Mouse (Mus musculus) right cerebral cortex, adult 2 months (tissue): Measurements from ENCODE around the gene Clic1.
"Not testable (repeated sequence)": the region's sequence is repeated elsewhere in the genome, so short reads cannot be mapped to it uniquely, and the experiment has no call there.

ENCODE experiments used
- DNase-seq, 2 experiments: peaks; one replicate each; pipeline ENCODE4 v3.0.0; 2021 to 2022; ENCODE audit warnings: low spot score in 2 of 2

Clic1 gene

DNA sequence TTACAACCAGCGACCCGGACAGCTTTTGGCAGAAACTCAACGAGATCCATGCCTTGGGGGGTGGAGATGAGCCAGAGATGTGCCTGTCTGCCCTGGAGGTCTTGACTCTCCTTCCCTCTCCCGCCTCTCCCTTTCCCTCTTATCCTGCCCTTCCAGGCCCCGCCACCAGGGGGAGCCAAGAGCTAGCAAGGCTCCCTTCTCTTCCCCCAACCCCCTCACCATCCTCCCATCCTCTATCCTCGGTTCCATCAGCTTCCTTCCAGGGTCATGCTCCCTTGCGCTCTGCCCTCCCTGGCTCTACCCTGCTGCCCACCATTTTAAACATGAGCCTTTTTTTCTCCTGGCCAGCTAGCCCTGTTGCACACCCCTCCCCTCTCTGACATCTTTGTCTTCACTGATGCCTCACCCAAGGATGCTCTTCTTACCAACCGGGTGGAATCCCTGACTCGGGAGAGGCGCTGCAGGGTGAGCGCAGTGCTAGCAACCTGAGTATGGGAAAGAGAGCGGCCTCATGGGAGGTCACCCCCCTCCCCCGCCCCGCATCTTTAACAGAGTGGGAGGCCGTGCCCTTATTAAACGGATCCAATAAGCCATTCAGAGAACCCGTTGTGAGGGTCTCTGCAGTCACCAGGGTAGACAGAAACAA, 28.5 kb upstream of the Clic1 start:
- DNase-seq: peak; percentile 88 to 91

GRCm38 (mm10) chr17:35021842-35022477, 27.8 kb upstream of the Clic1 start:
- no peak for DNase-seq

GRCm38 (mm10) chr17:35022541-35023060, 27.2 kb upstream of the Clic1 start:
- no peak for DNase-seq

- no peak for DNase-seq
Measured at GRCm38 (mm10) chr17:35023221-35023620, 26.5 kb upstream of the Clic1 start.

GRCm38 (mm10) chr17:35023756-35024155, 26.0 kb upstream of the Clic1 start:
- DNase-seq: no peak

GRCm38 (mm10) chr17:35024261-35024660, 25.5 kb upstream of the Clic1 start:
- DNase-seq: no peak

DNA sequence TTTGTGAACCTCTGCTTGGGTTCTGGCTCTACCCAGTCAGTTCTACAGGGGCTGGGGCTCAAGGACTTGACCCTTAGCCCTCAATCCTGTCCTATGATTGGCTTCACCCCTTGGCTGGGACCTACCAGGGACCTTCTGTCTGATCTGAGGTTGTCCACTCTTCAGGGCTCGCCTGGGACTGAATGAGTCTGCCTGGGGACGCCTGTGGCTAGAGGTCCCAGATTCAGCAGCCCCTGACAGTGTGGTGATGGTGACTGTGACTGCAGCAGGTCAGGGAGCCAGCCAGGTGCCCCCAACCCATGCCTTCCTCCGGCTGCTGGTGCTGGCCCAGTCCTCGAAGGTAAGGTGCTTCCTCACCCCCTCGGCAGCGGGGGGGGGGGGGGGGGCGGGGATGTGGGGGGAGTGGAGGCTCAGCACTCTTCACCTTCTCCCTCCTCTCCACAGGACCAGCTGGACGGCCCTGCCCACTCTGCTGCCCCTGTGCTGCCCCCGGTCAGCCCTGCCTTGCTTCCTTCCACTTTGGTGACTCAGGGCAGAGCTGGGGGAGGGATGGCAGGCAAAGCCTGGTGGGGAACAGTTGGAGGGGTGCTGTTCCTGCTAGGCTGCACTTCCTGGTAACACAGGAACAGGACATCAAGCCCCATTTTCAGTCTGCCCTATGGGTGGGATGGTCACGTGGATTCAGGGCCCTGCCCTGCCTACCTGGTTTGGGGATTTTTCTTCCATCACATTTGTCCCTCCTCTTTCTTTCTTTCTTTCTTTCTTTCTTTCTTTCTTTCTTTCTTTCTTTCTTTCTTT, 24.9 kb upstream of the Clic1 start:
- DNase-seq: no peak

GRCm38 (mm10) chr17:35026206-35026605, 23.6 kb upstream of the Clic1 start:
- DNase-seq: no peak

DNA sequence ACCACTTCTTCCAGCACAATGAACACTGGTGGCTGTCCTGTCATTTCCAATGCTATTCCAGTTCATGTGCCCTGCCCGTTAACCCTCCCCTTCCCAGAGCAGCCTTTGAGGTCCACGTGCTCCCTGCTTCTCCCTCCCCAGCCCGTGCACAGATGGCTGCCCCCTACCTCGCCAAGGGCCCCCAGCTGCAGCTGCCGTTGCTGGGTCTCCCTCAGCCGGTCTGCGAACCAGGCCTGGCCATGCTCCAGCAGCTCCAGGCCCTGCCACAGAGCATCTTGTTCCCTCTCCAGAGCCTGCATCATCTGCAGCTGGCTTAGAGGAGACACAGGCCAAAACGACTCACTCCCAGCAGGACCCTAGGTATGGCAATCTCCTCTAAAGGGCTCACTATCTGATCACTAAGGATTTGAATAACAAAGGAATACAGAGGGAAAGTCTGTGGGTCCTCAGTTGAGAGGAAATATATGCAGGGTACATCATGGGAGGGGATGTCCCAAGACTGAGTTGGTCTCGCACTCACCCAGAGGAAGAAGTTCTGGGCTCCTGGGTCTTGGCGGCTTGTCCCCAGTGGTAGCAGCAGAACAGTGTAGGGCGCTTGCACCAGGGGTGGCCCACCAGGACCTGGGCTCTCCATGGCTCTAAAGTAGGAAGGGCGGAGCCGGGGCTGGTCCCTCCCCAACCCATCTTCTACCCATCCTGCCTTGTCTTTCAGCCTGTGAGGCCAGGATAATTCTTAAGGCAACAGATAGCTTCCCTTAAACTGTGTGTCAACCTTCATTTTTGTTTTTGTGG, 22.3 kb upstream of the Clic1 start, which contains the start of gene Sapcd1:
Gene Sapcd1 (minus strand): TSS at position 740 of the 792 bp plus-strand sequence.
- no peak for DNase-seq

DNA sequence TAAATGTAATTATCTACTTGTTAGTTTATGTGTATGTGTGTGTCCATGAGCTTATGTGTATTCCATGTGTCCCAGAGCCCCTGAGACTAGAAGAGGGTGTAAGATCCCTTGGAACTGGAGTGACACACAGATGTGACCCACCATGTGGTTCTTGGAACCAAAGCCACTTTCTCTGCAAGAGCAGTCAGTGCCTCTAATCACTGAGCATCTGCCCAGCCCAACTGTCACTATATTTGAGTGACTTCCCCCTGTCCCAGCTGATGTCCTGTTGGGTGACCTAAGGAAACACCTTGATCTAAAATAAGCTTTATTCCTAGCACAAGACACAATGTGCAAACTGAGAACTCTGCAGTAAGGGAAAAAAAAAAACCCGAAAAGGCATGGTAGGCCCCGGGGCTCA, 21.5 kb upstream of the Clic1 start:
- DNase-seq: no peak

DNA sequence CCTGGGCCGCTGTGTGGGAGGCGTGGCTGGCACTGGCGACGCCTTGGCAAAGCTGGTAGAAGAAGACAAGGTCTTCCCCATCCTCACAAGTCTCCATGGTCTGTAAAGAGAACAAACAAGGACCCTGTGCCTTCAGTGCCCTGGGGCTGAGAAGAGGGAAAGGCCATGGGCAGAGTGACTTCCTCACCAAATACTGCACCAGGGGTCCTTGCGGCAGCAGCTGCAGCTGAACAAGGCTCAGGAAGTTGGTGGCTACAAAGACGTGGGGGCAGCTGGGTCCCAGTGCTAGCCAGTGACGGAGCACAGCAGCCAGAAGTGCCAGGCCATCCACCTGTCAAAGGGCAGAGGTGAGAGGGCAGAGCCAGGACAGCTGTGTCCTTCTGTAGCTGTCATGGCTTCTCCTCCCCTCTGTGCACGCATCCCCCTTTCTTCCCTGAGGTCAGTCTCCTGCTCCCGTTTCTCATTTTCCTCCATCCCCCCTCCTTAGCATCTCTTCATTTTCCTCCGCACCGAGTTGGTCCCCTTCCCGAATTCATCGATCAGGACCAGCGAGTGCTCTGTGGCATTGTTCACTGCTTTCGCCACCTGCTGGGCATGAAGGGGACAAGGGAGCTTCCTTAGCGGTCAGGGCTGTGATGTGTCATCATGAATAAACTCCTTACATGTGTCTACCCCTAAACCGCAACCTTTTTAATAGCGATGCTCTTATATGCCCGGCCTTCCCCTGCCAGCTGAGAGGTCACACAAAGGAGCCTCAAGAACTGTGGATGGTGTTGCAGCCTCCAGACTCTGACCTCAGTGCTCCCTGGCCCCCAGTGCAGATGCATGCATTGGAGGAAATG, 19.9 kb upstream of the Clic1 start:
- no peak for DNase-seq

DNA sequence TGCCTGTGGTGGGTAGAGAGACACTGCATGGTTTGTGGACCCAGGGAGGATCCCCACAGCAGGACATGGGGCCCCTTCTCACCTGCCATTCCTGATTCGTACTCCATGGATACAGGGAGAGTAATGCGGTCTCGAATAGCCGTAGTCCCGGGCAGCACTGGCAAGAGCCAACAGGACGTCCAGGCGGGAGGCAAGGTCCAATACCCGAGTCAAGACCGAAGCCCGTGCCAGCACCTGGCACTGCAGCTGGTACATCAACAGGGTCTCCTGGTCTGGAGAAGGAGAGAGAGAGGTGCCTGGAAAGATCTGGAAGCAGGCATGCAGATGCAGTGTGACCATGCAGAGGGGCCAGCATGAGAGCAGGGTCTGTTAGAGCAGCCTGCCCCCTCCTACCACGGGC, 18.5 kb upstream of the Clic1 start:
- no peak for DNase-seq

- DNase-seq: no peak
Measured at GRCm38 (mm10) chr17:35031880-35032279, 17.9 kb upstream of the Clic1 start.

DNA sequence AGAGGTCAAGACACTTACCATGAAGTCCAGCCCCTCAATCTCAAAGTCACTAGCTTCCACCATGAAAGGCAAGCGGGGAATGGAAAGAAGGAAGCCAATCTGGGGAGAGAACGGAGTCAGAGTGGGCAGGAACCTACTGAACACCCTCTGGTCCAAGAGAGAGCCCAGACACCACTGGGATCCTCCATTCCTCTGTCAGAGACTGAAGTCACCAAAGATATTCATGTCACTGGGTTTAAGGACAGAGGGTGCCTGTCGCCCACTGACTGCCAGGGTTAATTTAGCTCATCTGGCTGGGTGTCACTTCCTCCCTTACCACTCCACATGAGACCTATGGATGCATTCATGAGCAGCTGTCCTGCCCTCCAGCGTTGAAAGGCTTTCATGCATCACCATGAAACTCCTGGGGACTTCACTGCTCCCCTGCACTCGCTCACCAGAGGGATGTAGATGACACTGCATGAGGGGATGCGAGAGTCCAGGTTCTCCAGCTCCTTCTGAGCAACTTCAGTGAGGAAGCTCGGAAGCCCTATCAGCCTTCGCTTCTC, 17.4 kb upstream of the Clic1 start:
- DNase-seq: no peak

DNA sequence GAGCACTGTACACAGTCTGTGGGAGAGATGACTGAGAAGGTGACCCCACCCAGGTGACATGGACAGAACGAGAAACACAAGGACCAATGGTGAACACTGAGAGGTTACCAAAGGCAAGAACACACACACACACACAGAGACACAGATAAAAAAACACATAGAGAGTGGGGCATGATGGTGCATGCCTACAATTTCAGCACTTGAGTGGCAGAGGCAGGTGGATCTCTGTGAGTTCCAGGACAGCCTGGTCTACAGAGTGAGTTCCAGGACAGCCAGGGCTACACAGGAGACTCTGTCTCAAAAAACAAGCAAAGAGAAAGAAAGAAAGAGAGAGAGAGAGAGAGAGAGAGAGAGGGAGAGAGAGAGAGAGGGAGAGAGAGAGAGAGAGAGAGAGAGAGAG, 16.1 kb upstream of the Clic1 start:
- DNase-seq: not testable (repeated sequence)

- DNase-seq: no peak
Measured at GRCm38 (mm10) chr17:35034896-35035295, 14.9 kb upstream of the Clic1 start.

DNA sequence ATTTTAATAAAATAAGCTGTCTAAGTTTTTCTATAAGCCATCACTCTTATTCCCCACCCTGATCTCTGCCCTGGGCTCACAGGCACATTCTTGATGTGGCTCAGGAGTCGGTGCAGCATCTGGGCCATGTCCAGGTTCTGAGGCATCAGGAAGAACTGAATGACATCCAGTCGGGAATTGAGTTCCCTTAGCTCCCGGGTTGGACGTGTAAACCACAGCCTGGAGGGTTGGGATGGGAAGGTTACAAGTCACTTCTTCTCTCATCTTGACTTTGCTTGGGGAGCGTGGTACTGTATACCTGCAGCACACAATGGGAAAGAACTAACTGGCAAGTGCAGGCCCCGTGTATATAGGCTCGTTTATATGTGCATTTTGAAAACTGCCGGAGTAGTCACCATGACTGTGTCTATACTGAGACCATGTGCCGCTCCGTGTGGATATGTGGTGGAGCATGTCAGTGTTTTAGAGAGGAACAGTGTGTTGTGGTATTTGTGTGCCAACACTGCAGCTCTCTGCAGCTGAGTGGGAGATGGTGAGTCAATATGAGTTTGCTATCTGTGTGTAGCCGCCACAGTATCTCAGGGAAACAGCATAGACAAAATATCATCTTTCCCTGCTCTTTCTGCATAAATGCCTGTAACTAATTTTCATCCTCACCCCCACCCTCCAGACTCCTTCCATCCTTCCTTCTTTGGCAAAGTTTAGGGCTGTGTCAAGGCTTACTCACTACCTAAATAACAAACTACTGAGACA, 10.5 kb upstream of the Clic1 start:
- DNase-seq: peak; percentile 54 to 56

DNA sequence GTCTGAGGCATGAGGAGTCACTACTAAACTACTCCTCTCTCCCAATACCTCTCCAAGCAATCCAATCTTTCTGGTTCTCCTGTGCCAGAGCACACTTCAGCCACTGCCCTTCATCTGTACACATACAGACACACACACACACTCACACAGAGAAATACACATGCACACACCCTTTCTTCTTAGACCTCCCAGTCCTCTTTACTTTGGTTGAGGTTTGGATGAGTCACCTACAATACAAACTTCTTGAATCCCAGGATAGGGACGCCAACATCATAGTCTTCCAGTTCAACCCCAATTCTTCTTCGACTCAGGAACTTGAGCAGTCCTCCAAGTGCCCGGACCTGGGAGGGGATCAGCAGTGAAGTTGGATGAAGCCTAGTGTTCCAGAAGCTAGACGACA, 6.0 kb upstream of the Clic1 start:
- no peak for DNase-seq

DNA sequence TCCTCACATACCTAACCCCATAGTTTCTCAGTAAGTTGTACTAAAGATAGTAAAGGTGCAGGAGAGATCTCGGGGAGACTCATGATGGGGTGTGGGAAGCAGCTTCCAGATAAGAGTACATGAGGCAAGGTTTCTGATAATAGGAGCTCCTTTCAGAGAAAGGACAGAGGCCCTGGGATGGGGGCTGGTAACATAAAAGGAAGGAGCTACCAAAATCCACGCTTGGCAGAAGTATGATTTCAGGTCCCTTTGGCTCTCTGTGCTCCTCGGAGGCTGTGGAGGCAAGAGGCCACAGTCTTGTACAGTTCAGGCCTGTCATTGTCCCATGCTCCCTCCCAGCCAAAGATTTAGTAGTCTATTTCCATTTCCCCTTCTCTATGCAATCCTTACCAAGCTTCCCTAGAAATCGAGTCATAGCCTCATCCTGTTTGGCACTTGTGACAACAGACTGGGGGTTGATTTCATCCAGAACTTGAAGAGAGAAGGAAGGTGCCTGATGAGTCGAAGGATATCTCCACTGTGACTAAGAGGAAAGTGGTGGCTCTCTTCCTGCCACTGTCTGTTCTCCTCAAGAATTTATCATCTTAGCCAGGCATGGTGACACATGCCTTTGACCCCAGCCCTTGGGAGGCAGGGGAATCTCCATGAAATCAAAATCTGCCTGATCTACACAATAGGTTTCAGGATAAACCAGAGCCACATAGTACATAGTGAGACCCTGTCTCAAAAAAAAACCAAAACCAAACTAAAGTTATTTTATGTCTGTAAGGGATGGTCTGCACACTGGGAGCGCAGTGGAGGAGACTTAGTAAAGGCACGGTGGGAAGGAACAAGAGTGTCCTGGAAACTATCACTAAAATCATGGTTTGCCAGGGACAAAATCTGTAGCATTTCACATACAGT, 4.6 kb upstream of the Clic1 start:
- no peak for DNase-seq
